Mouse (Mus musculus) C2C12 (cell line): ENCODE measurements around the gene Lysmd3.

Source experiments
- CTCF ChIP-seq: IDR thresholded peaks from one replicate; pipeline ENCODE4 v1.5.1; 2011; ENCODE audit not compliant: control insufficient read depth, insufficient read depth, insufficient read length
- MYOD1 ChIP-seq: IDR thresholded peaks from one replicate; pipeline ENCODE4 v1.6.1; 2011; ENCODE audit warnings: low read depth; ENCODE audit not compliant: control insufficient read depth, insufficient read length
- MYOG ChIP-seq: IDR thresholded peaks from one replicate; pipeline ENCODE4 v1.6.1; 2011; ENCODE audit not compliant: control insufficient read depth, insufficient read length; ENCODE audit errors: extremely low read depth

- TF ChIP-seq CTCF (no peak), MYOG (no peak), MYOD1 (no peak)
Measured at GRCm38 (mm10) chr13:81689587-81689986, 32.1 kb downstream of the Lysmd3 start.
